Mouse (Mus musculus) left cerebral cortex, postnatal 10 days (tissue): ENCODE measurements at regions not wholly inside any gene's neighbourhood (a gene's known extent, or its start where the extent isn't known, plus 50 kb on each side); places are given as distances from the start of the nearest gene placed in this dataset.
A peak's percentile ranks its signal among the peaks of the same experiment; 100 is the strongest.

Experiments
- DNase-seq, 2 experiments: peaks; one replicate each; pipeline ENCODE4 v3.0.0; 2021 to 2022; ENCODE audit warnings: low spot score in 2 of 2, mixed read lengths in 1 of 2; ENCODE audit errors: extremely low spot score in 1 of 2
- intact Hi-C: fragments of 180-260 bp; cut with DNase I; formaldehyde crosslinking; loops from one replicate; pipeline ENCODE4 v1.15.1; 2025

GRCm38 (mm10) chr11:17555276-17555675 is 297.9 kb downstream of the C1d start:
- intact Hi-C loops: no loop called here
- DNase-seq: no peak

DNA sequence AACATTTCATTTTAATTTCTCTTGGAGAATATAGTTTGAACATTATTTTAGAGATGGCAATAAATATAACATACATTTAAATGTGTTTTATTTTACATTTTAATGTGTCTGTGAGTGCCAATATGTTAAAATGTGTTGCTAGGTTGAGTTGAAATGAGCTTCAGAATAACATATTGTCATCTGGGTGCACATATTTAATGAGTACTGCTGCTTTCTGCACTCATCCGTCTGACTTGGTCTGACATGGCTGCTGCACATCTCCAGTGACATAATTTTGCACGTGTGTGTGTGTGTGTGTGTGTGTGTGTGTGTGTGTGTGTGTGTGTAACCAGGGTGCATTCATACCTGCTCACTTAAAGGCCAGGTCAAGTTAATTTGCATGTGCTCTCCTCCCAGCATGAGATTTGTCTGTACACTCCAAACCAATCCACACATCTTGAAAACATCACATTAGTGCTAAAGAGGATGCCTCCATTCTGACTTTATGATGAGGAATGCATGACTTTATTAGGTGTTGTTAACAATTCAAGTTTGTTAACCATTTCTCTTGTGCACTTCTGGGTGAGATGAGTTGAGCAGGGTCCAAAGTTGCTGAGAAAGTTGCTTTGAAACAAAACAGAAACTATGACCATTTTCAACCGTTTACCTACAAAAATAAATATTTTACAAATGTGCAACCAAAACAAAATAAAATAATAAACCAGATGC is 334.6 kb downstream of the C1d start:
- DNase-seq: no peak
- intact Hi-C loops: no loop called here

DNA sequence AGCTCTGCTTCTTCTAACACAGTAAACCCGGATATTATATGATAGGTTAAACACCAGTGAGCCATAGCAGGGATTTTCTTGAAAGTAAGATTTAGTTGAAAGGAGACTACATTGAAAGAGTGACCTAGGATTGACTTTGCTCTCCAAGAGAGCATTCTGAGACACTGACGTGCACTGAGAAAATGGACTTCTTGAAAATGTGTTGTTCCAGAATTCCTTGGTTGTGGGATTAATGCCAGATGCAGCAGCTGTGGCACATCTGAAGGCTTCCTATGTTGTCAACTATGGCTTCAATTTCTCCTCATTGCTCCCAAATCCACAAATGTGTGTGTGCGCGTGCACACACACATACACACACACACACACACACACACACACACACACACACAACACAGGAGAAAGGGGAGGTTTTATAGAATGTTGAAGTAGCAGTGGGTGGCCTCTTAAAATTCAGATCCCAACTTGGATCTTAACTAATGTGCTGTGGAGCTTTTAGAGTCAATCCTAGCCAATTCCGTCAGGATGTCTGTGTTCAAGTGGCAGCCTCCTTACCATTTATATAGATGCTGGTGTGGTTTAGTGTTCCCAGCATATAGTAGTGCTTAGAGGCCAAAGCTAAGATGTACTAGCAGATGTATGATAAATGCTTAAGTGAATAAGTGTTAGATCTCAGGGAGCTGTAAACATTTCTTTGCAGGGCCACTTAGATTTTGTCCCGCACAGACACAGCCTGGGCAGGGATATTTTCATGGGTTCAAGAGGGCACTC is 346.5 kb downstream of the C1d start:
- intact Hi-C loops: no loop called here
- DNase-seq: no peak

DNA sequence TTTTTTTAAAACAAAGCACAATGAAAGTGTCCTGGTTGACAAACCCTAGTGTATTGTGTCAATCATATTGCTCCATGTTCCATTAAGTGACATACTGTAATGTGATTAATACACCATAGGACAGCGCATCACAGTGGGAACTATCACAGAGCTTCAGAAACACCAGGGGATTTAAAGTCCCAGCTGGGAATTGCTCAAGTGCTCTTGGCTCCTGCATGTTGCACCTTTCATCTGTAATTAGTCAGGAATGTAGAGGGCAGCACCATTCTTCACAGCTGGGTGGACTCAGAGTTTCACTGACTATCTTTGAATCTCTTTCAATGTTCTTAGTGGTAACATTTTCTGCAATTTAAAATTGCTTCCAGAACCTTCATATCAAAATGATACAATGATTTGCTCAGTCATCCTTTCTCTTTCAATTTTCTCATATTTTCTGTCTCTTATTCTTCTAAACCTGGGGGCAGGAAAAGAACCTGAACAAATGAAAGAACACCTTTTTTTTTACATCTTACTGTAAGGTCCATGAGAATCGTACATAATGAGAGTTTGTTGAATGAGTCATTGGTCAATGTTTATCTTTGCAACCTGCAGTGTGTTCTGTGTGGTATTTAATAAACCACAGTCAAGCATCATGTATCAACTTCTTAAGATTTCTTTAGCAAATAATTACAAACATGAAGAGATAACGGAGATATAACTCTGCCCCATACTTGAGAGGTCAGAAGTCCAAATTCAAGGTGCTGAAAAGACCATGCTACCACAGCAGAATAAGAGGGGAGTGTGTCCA is 333.0 kb downstream of the Etaa1 start:
- no peak for DNase-seq
- intact Hi-C loops: no loop called here

- DNase-seq: no peak
- intact Hi-C loops: no loop called here
These were observed 324.0 kb downstream of the Etaa1 start for GRCm38 (mm10) chr11:17629541-17630171.

- intact Hi-C loops: no loop called here
- no peak for DNase-seq
These were observed 323.5 kb downstream of the Etaa1 start for GRCm38 (mm10) chr11:17630172-17630553.

GRCm38 (mm10) chr11:17637158-17637557 is 316.5 kb downstream of the Etaa1 start:
- DNase-seq: no peak
- intact Hi-C loops: no loop called here

DNA sequence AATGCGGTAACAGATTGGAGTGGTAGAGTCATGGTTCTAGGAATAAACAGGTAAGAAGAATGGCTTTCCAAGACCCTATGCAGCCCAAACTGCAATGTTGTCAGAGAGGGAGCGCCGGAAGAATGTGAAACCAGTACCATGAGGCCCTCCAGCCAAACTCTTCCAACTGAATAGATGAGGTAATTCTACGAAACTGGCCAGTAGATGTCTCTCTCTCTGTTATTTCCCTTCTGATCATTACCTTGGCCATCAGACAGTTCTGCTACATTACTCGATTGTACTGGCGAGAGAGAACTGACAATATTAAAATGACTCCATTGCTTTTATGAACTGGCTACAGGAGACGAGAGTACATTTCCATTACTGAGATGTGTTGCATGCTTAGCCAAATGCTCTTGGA is 313.8 kb downstream of the Etaa1 start:
- intact Hi-C loops: no loop called here
- DNase-seq: no peak

DNA sequence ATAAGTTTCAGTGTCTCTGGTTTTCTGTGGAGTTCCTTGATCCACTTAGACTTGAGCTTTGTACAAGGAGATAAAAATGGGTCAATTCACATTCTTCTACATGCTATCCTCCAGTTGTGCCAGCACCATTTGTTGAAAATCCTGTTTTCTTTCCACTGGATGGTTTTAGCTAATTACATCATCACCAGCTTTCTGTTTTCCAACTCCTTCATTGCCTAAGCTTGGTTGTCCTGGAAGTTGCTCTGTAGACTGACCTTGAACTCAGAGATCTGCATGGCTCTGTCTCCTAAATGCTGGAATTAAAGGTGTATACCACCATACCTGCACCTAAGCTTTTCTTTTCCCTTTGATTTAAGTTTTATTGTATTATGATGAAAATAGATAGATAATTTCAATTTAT is 306.2 kb downstream of the Etaa1 start:
- intact Hi-C loops: no loop called here

DNA sequence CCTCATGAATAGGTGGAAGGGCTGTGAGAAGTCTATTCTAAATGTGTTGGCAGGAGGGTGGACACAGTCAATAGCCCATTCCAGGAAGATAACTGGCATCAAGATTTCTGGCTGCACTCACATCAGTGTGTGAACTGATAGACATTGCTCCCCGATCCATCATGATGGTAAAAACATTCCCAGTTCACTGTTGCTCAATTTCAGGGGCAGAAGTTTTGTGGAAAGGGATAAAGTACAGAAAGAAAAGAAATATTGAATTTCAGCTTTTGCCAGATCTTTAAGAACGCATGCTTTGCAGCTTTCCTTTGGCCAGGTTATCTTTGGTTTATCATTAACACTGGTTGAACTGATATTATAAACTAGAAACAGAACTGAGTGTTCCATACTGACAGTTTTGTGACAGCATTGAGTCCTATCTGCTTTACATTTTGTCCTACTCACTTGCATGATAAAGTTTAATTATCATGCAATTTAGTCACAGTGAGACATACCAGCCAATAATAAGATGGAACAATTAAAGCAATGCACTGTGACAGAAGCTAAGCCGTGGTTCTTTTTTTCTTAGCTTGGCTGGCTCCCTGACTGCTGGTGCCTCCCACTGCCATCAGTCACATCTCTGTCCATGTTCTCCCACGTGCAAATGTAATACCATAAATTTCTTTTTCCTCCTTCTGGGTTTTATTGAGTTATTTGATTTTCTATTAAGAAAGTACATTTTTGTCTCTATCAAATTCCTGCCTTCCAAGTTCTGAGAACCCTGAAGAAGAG is 302.1 kb downstream of the Etaa1 start:
- intact Hi-C loops: no loop called here
- no peak for DNase-seq

More for the DNA sequence above, 306.2 kb downstream of the Etaa1 start:
- no peak for DNase-seq

DNA sequence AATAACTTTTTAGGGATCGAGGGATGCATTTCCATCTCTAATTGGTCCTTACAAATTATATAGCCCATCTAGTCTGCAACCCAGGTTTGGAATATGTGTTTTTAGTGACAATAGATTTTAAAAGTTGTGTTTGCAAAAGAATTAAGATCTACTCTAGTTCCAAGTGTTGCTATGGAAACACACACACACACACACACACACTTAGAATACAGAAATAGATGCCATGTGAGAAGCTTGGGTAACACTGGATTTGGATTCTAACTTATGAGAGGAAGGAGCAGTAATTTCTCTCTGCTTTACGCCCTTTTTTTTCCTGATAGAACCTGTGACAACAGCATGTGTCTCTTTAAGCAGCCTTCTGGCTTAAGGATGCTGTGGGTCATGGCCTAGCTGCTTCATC is 297.8 kb downstream of the Etaa1 start:
- peak in 1 of 2 experiments; percentile 28 for DNase-seq
- intact Hi-C loops: no loop called here

- DNase-seq: no peak
- intact Hi-C loops: no loop called here
These were observed 296.0 kb downstream of the Etaa1 start for GRCm38 (mm10) chr11:17657720-17658119.

DNA sequence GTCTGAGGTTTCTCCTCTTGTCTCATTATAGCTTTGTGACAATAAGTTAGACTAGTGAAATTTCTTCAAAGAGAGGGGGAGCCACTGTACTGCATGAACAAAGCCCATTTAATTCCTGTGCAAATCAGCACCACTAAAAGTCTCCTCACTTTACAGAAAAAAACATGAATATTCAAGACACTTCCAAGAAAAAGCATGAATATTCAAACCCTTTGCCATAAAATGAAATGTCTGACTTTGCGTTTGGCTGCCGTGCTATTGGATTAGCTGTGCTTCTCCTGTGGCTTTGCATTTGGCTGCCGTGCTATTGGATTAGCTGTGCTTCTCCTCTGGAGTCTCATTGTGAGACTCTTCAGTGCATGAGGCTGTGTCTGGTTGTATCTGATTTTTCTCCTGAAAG is 295.4 kb downstream of the Etaa1 start:
- DNase-seq: peak in 1 of 2 experiments; percentile 4
- intact Hi-C loops: no loop called here

DNA sequence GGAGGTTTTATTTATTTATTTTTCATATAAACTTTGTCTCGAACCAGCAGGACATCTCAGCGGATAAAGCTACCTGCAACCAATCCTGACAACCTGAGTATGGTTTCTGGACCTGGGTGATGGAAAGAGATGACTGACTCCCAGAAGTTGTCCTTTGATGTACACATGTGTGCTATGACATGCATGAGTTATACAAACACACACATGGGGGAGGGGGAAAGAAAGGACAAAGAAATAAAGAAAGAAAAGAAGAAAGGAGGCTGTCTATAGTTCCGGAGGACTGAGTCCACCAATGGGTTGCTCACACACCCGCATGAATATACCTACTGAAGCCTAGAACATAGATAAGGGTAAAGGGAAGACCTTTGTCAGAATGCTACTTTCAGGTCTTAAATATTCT is 295.0 kb downstream of the Etaa1 start:
- DNase-seq: no peak
- intact Hi-C loops: no loop called here

DNA sequence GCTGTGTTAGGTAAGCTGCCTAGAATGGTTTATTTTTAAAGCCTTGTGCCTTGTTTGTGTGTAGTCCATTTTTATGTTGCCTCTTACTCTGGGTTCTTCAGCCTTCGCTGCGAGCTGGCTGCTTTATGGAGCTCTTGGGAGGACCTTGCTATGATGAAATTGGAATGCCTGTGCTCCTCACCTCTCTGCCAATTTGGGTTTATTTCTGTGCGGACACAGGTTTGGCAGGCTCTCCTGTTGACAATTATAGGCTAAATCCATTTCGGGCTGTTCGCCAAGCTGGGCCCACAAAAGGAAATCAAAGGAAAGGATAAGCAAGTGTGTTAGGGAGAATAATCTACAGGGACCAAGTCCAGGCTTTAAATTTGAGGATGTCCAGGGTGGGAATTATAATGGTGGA is 289.8 kb downstream of the Etaa1 start:
- no peak for DNase-seq
- intact Hi-C loops: no loop called here

DNA sequence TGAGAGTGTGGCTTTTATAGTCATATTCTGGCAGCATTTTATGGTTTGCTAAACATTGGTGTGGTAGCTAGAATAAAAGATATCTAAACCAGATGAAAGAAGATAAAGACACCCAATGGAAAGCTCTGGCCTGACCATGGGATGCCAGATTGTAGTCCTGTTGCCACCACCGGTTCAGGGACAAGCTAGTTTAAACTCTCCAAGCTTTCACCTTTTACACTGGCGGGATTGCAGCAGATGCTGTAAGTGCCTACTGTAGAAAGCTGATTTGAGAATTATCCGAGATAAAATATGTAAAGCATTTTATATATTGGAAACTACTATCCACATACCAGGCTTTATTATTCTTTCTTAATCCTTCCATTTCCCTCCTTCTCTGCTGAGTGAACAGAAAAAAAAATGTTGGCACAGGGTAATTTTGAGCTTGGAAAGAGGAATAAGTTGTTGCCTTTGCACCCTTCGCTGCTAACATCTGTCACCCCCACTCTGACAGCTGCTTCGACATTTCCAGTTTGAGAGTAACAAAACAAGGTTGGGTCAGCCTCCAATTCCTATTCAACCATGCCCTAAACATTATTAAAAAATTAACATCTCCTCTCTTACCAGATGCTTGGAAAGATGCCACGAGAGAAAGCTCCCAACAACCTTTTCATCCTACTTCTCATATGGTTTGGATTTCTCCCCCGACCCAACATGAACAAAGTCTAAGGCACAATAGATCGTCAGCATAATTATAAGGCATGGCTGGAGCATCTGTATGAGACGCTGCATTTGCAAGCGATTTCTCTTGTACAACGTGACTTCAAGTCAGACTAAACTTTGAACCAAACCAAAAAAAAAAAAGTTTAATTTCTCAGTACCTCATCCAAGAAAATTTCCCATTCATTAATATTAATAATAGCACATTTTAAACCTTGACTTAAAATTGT is 287.8 kb downstream of the Etaa1 start:
- no peak for DNase-seq

DNA sequence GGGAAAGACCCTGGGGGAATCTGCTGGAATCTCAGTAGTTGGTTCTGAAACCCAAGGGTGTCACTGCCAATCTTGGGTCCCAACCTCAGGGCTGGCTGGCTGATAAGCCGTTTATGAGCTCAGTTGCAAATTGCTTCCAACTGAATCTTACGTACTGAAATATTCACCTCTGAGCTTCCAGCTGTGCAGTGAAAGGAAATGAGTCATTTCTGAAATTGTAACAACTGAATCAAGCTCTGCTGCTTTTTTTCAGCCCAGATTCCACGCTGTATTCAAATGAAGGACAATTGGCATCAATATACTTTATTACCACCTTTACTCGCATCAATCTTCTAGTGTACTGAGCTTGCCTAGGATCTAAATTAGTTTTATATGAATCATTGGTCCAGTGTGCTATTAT is 272.7 kb downstream of the Etaa1 start:
- no peak for DNase-seq
- intact Hi-C loops: loop anchor here (10.0 kb wide), 1 partner anchor 1344 kb away; no protein-coding TSS in a partner anchor

More for the DNA sequence above, 287.8 kb downstream of the Etaa1 start:
- intact Hi-C loops: no loop called here
